Mouse (Mus musculus) heart, embryonic 14.5 days (tissue): ENCODE measurements around the gene Spata31d1a. TPM values are rescaled to one million over a fixed set of nuclear protein-coding genes. Genes with fewer than 3 reads are reported as not detected.

Experiments used
- ATAC-seq: fragments of 200-750 bp; cut with Nextera tagmentation; 2 replicates; pipeline ENCODE4 v1.8.0; 2017; ENCODE audit warnings: low read depth, moderate TSS enrichment; ENCODE audit not compliant: insufficient number of reproducible peaks, insufficient read depth, low FRiP score
- H3K27ac ChIP-seq, 2 experiments: fragments of 200-500 bp in 1 of 2; fragments of 300-500 bp in 1 of 2; sonication (generic) in 1 of 2; replicated peaks in 1 of 2; 2 replicates each; pipeline ENCODE4 v1.5.1; 2012 to 2014; ENCODE audit warnings: low read depth in 2 of 2, low read length in 2 of 2, control low read depth in 1 of 2, mild to moderate bottlenecking in 1 of 2, mixed read lengths in 1 of 2; ENCODE audit not compliant: control insufficient read depth in 1 of 2, insufficient read depth in 1 of 2
- H3K27me3 ChIP-seq: fragments of 300-500 bp; sonication (generic); 2 replicates; pipeline ENCODE4 v1.6.1; 2014; ENCODE audit warnings: mild to moderate bottlenecking, low read length, control low read depth; ENCODE audit not compliant: control insufficient read depth, insufficient read depth
- H3K36me3 ChIP-seq: fragments of 300-500 bp; sonication (generic); 2 replicates; pipeline ENCODE4 v1.6.1; 2014; ENCODE audit warnings: mild to moderate bottlenecking, control low read depth, low read length, mixed read lengths; ENCODE audit not compliant: control insufficient read depth, insufficient read depth
- H3K4me1 ChIP-seq, 2 experiments: fragments of 200-500 bp in 1 of 2; fragments of 300-500 bp in 1 of 2; sonication (generic) in 1 of 2; 2 replicates each; pipeline ENCODE4 v1.6.1; 2012 to 2014; ENCODE audit warnings: low read length in 2 of 2, control low read depth in 1 of 2, mixed read lengths in 1 of 2; ENCODE audit not compliant: control insufficient read depth in 2 of 2, insufficient read depth in 2 of 2
- H3K4me2 ChIP-seq: fragments of 300-500 bp; sonication (generic); 2 replicates; pipeline ENCODE4 v1.6.1; 2014; ENCODE audit warnings: mild to moderate bottlenecking, low read length
- H3K4me3 ChIP-seq, 2 experiments: fragments of 200-500 bp in 1 of 2; fragments of 300-500 bp in 1 of 2; sonication (generic) in 1 of 2; 2 replicates each; pipeline ENCODE4 v1.5.1; 2012 to 2014; ENCODE audit warnings: low read length in 2 of 2, mild to moderate bottlenecking in 2 of 2, control low read depth in 1 of 2, low read depth in 1 of 2, moderate library complexity in 1 of 2; ENCODE audit not compliant: control insufficient read depth in 1 of 2, insufficient read depth in 1 of 2
- H3K9ac ChIP-seq: fragments of 300-500 bp; sonication (generic); 2 replicates; pipeline ENCODE4 v1.6.1; 2014; ENCODE audit warnings: mild to moderate bottlenecking, low read length
- H3K9me3 ChIP-seq: fragments of 300-500 bp; sonication (generic); 2 replicates; pipeline ENCODE4 v1.6.1; 2016; ENCODE audit warnings: low read length, control low read depth; ENCODE audit not compliant: control insufficient read depth
- WGBS: fragments of 180-500 bp; shearing (Covaris S2); extraction: QIAGEN DNeasy Blood & Tissue Kit; methylation state at CpG from one replicate; pipeline ENCODE4 v1.1.7; 2014; 5-methylcytosine and 5-hydroxymethylcytosine counted together
- polyA plus RNA-seq: library from polyadenylated mRNA; unstranded; fragments of >200 nt; fragmentation: Nextera tagmentation; extraction: Ambion mirVana; gene quantifications from 2 replicates; pipeline ENCODE4 v1.2.1, GENCODE M21; 2014

The Spata31d1a gene
- polyA plus RNA-seq, 1 experiment from 2014 or later, result not detected

- Histone ChIP-seq H3K4me3 (no peak overlapping the region), H3K4me2 (no peak overlapping the region), H3K36me3 (no peaks in the 10 kb centered on the region), H3K4me1 (peaks cover 2 to 15% of the 10 kb centered on the region in 2 experiments; a peak in 3 of 4 replicates), H3K27me3 (no peaks in the 10 kb centered on the region), H3K27ac (no peak overlapping the region), H3K9me3 (no peaks in the 10 kb centered on the region), H3K9ac (no peak overlapping the region)
- ATAC-seq, result no peak
- 60% methylated on average over 9 of the region's 9 CpGs for WGBS
Measured at GRCm38 (mm10) chr13:59689313-59689712, 20.8 kb downstream of the Spata31d1a start.

- peak overlapping the region; percentile 52 to 72 for H3K27ac ChIP-seq
- H3K4me2 ChIP-seq, result peak overlapping the region; percentile 51
- H3K9me3 ChIP-seq, result no peaks in the 10 kb centered on the region
- H3K36me3 ChIP-seq, result no peaks in the 10 kb centered on the region
- H3K4me3 ChIP-seq, result peak overlapping the region; percentile 14 to 24
- peak overlapping the region; percentile 4; the same call in 1 of the 2 replicates for H3K9ac ChIP-seq
- peaks cover 2 to 15% of the 10 kb centered on the region in 2 experiments; a peak in 3 of 4 replicates for H3K4me1 ChIP-seq
- 13% methylated on average over 13 of the region's 13 CpGs for WGBS
- H3K27me3 ChIP-seq, result no peaks in the 10 kb centered on the region
- ATAC-seq, result no peak
Measured at GRCm38 (mm10) chr13:59688338-59688770, 21.8 kb downstream of the Spata31d1a start.

- ATAC-seq, result no peak
- WGBS, result 82% methylated on average over 3 of the region's 3 CpGs
- Histone ChIP-seq H3K36me3 (no peaks in the 10 kb centered on the region), H3K4me2 (no peak overlapping the region), H3K9ac (no peak overlapping the region), H3K4me3 (no peak overlapping the region), H3K27ac (no peak overlapping the region), H3K9me3 (no peaks in the 10 kb centered on the region), H3K27me3 (no peaks in the 10 kb centered on the region), H3K4me1 (peaks cover 6 to 19% of the 10 kb centered on the region in 2 experiments; a peak in 3 of 4 replicates)
Measured at GRCm38 (mm10) chr13:59685236-59685635, 24.9 kb downstream of the Spata31d1a start.

GRCm38 (mm10) chr13:59682629-59683028, 27.5 kb downstream of the Spata31d1a start:
- H3K4me3 ChIP-seq, result no peak overlapping the region
- no peak overlapping the region for H3K27ac ChIP-seq
- H3K4me2 ChIP-seq, result no peak overlapping the region
- H3K9me3 ChIP-seq, result no peaks in the 10 kb centered on the region
- no peaks in the 10 kb centered on the region for H3K27me3 ChIP-seq
- H3K4me1 ChIP-seq, result peaks cover 4% of the 10 kb centered on the region in 2 experiments; a peak in 1 of 4 replicates
- no peaks in the 10 kb centered on the region for H3K36me3 ChIP-seq
- no peak overlapping the region for H3K9ac ChIP-seq
- no peak for ATAC-seq
- WGBS, result 13% methylated on average over 7 of the region's 7 CpGs

- Histone ChIP-seq H3K27me3 (no peaks in the 10 kb centered on the region), H3K9me3 (no peaks in the 10 kb centered on the region), H3K27ac (no peak overlapping the region), H3K4me2 (no peak overlapping the region), H3K4me1 (peaks cover 4% of the 10 kb centered on the region in 2 experiments; a peak in 1 of 4 replicates), H3K4me3 (no peak overlapping the region), H3K36me3 (no peaks in the 10 kb centered on the region), H3K9ac (no peak overlapping the region)
- WGBS, result 54% methylated on average over 4 of the region's 4 CpGs
- ATAC-seq, result no peak
Measured at GRCm38 (mm10) chr13:59679908-59680307, 30.2 kb downstream of the Spata31d1a start.

GRCm38 (mm10) chr13:59679306-59679705, 30.8 kb downstream of the Spata31d1a start:
- H3K4me2 ChIP-seq, result no peak overlapping the region
- H3K27me3 ChIP-seq, result no peaks in the 10 kb centered on the region
- H3K4me3 ChIP-seq, result no peak overlapping the region
- ATAC-seq, result no peak
- no peaks in the 10 kb centered on the region for H3K36me3 ChIP-seq
- no peak overlapping the region for H3K9ac ChIP-seq
- no peaks in the 10 kb centered on the region for H3K9me3 ChIP-seq
- H3K4me1 ChIP-seq, result peaks cover 4 to 9% of the 10 kb centered on the region in 2 experiments; a peak in 2 of 4 replicates
- H3K27ac ChIP-seq, result no peak overlapping the region
- WGBS, result 43% methylated on average over 4 of the region's 4 CpGs

GRCm38 (mm10) chr13:59676316-59677229, 33.6 kb downstream of the Spata31d1a start:
- H3K4me3 ChIP-seq, result no peak overlapping the region
- WGBS, result 78% methylated on average over 12 of the region's 12 CpGs

More at GRCm38 (mm10) chr13:59676316-59677229, 33.6 kb downstream of the Spata31d1a start:
- H3K27ac ChIP-seq, result no peak overlapping the region
- no peak overlapping the region for H3K9ac ChIP-seq
- peaks cover 2 to 7% of the 10 kb centered on the region in 2 experiments; a peak in 2 of 4 replicates for H3K4me1 ChIP-seq
- no peaks in the 10 kb centered on the region for H3K9me3 ChIP-seq
- H3K4me2 ChIP-seq, result no peak overlapping the region
- H3K27me3 ChIP-seq, result no peaks in the 10 kb centered on the region
- ATAC-seq, result 0 out of 2 replicates have a peak, but pooled peaks have one; percentile 22
- no peaks in the 10 kb centered on the region for H3K36me3 ChIP-seq
